ENCODE assay signal across 15 mouse cellular contexts in genomic region chr16:83197812-83198211, GRCm38 (mm10).
"Had no signal": no experiment of that assay in that cellular context is flagged by ENCODE, and none has a peak within 500 bp of the region (broad histone marks: within the 10 kb centered on the region; RNA-seq: fewer than 3 reads in every experiment).

No protein-coding gene starts in this region.

- H3K4me3 ChIP-seq: kidney, embryonic 15.5 days; left cerebral cortex, adult 2 months; liver, embryonic 13.5 days; megakaryocyte, embryonic 14.5 days; midbrain, embryonic 10.5 days; midbrain, embryonic 13.5 days; neural tube, embryonic 13.5 days had no signal

- H3K27me3 ChIP-seq: kidney, embryonic 15.5 days; liver, embryonic 13.5 days; megakaryocyte, embryonic 14.5 days; midbrain, embryonic 13.5 days; neural tube, embryonic 13.5 days had no signal

- H3K4me1 ChIP-seq: kidney, embryonic 15.5 days; liver, embryonic 13.5 days; megakaryocyte, embryonic 14.5 days; midbrain, embryonic 10.5 days; midbrain, embryonic 13.5 days; neural tube, embryonic 13.5 days had no signal

- H3K4me2 ChIP-seq: kidney, embryonic 15.5 days; liver, embryonic 13.5 days; midbrain, embryonic 13.5 days; neural tube, embryonic 13.5 days had no signal

- H3K9me3 ChIP-seq: kidney, embryonic 15.5 days; liver, embryonic 13.5 days; megakaryocyte, embryonic 14.5 days; midbrain, embryonic 10.5 days; midbrain, embryonic 13.5 days; neural tube, embryonic 13.5 days had no signal

- H3K36me3 ChIP-seq: kidney, embryonic 15.5 days; liver, embryonic 13.5 days; midbrain, embryonic 10.5 days; midbrain, embryonic 13.5 days; neural tube, embryonic 13.5 days had no signal

- H3K27ac ChIP-seq: kidney, embryonic 15.5 days; left cerebral cortex, adult 2 months; liver, embryonic 13.5 days; midbrain, embryonic 10.5 days; midbrain, embryonic 13.5 days; neural tube, embryonic 13.5 days had no signal

- DNase-seq: kidney, postnatal 10 days; kidney, postnatal 36 days; layer of hippocampus, postnatal 36 days; liver, embryonic 13.5 days; lung, adult 2 months; lung, postnatal 36 days; thymus, adult 18-20 months; thymus, postnatal 36 days had no signal

- ATAC-seq: lung, postnatal 0 days; midbrain, embryonic 13.5 days had no signal

- H3K9ac ChIP-seq: kidney, embryonic 15.5 days; liver, embryonic 13.5 days; midbrain, embryonic 13.5 days; neural tube, embryonic 13.5 days had no signal
